Mouse (Mus musculus) heart, adult 2 months (tissue): ENCODE results near the gene Rprml.

Experiments
- EP300 ChIP-seq: fragments of 200-500 bp; IDR thresholded peaks from 2 replicates; pipeline ENCODE4 v1.6.1; 2011; ENCODE audit warnings: low read depth, low read length, control low read depth; ENCODE audit not compliant: insufficient read depth
- POLR2A ChIP-seq: fragments of 200-500 bp; IDR thresholded peaks from 2 replicates; pipeline ENCODE4 v1.6.1; 2011; ENCODE audit warnings: mild to moderate bottlenecking, low read depth, low read length, control low read depth; ENCODE audit not compliant: insufficient read depth

GRCm38 (mm10) chr11:103648656-103649055, 714 bp upstream of the Rprml start:
- TF ChIP-seq EP300 (no peak), POLR2A (no peak)
